Mouse (Mus musculus) megakaryocyte, embryonic 14.5 days (primary cell): ENCODE results near the gene Cfap126. TPM values are rescaled to one million over a fixed set of nuclear protein-coding genes. Genes with fewer than 3 reads are reported as not detected.

Experiments
- H3K27me3 ChIP-seq: replicated peaks from 2 replicates; pipeline ENCODE3; 2012; ENCODE audit warnings: inconsistent platforms
- H3K36me3 ChIP-seq: replicated peaks from 2 replicates; pipeline ENCODE3; 2012; ENCODE audit warnings: low read length, inconsistent platforms, mixed read lengths
- H3K4me1 ChIP-seq: 2 replicates; pipeline ENCODE4 v1.6.1; 2012; ENCODE audit warnings: inconsistent platforms
- H3K4me3 ChIP-seq: replicated peaks from 2 replicates; pipeline ENCODE3; 2012; ENCODE audit warnings: moderate library complexity, mild to moderate bottlenecking, inconsistent platforms
- H3K9me3 ChIP-seq: 2 replicates; pipeline ENCODE4 v1.6.1; 2012; ENCODE audit warnings: inconsistent platforms
- FLI1 ChIP-seq: IDR thresholded peaks from 2 replicates; pipeline ENCODE4 v1.6.1; 2012; ENCODE audit warnings: low read length, inconsistent platforms, mixed read lengths
- GATA1 ChIP-seq: IDR thresholded peaks from 3 replicates; pipeline ENCODE4 v1.6.1; 2012; ENCODE audit warnings: mixed read lengths, low read length, inconsistent platforms, borderline replicate concordance
- polyA plus RNA-seq: library from polyadenylated mRNA; stranded (reverse); fragments of >175 nt; gene quantifications from 2 replicates; pipeline ENCODE4 v1.2.3, GENCODE M21; 2012; ENCODE audit warnings: low replicate concordance; ENCODE audit not compliant: insufficient read depth

Gene Cfap126
- polyA plus RNA-seq, 1 experiment: not detected

- no peak for TF ChIP-seq GATA1
- no peak for TF ChIP-seq FLI1
- Histone ChIP-seq H3K9me3 (no peaks in the 10 kb centered on the region), H3K27me3 (peaks cover 21% of the 10 kb centered on the region), H3K4me3 (no peak overlapping the region), H3K36me3 (no peaks in the 10 kb centered on the region), H3K4me1 (peaks cover 48% of the 10 kb centered on the region)
These were observed 50.5 kb downstream of the Cfap126 start for GRCm38 (mm10) chr1:171164258-171164657.

GRCm38 (mm10) chr1:171165629-171166345 is 52.1 kb downstream of the Cfap126 start:
- H3K36me3 ChIP-seq: no peaks in the 10 kb centered on the region
- peaks cover 35% of the 10 kb centered on the region for H3K4me1 ChIP-seq
- peaks cover 13% of the 10 kb centered on the region for H3K27me3 ChIP-seq
- TF ChIP-seq FLI1 (no peak), GATA1 (no peak)
- H3K4me3 ChIP-seq: no peak overlapping the region
- H3K9me3 ChIP-seq: no peaks in the 10 kb centered on the region

- no peak for TF ChIP-seq GATA1
- TF ChIP-seq FLI1: no peak
- Histone ChIP-seq H3K27me3 (peaks cover 15% of the 10 kb centered on the region), H3K9me3 (no peaks in the 10 kb centered on the region), H3K4me1 (peaks cover 47% of the 10 kb centered on the region), H3K36me3 (peaks cover 20% of the 10 kb centered on the region), H3K4me3 (no peak overlapping the region)
These were observed 55.2 kb downstream of the Cfap126 start for GRCm38 (mm10) chr1:171168906-171169305.

GRCm38 (mm10) chr1:171169913-171170312 is 56.2 kb downstream of the Cfap126 start:
- Histone ChIP-seq H3K36me3 (peaks cover 29% of the 10 kb centered on the region), H3K27me3 (peaks cover 15% of the 10 kb centered on the region), H3K4me3 (no peak overlapping the region), H3K9me3 (no peaks in the 10 kb centered on the region), H3K4me1 (peaks cover 52% of the 10 kb centered on the region)
- TF ChIP-seq GATA1: no peak
- no peak for TF ChIP-seq FLI1

GRCm38 (mm10) chr1:171171138-171171537 is 57.4 kb downstream of the Cfap126 start:
- H3K9me3 ChIP-seq: no peaks in the 10 kb centered on the region
- peaks cover 53% of the 10 kb centered on the region for H3K4me1 ChIP-seq
- H3K4me3 ChIP-seq: no peak overlapping the region
- TF ChIP-seq GATA1 (no peak), FLI1 (no peak)
- peaks cover 15% of the 10 kb centered on the region for H3K27me3 ChIP-seq
- H3K36me3 ChIP-seq: peaks cover 35% of the 10 kb centered on the region

- peaks cover 55% of the 10 kb centered on the region for H3K4me1 ChIP-seq
- H3K27me3 ChIP-seq: peaks cover 19% of the 10 kb centered on the region
- H3K9me3 ChIP-seq: no peaks in the 10 kb centered on the region
- no peak overlapping the region for H3K4me3 ChIP-seq
- TF ChIP-seq GATA1 (no peak), FLI1 (no peak)
- peaks cover 44% of the 10 kb centered on the region for H3K36me3 ChIP-seq
These were observed 59.1 kb downstream of the Cfap126 start for GRCm38 (mm10) chr1:171172779-171173178.

Other genes with a start within 250 kb of the Cfap126 start
- gene Atf6, start 246.1 kb upstream of the Cfap126 start, polyA plus RNA-seq: 3.1 and 4.8 TPM in 2 replicates
- gene Gm26620, start 228.9 kb upstream of the Cfap126 start, polyA plus RNA-seq: 3.3 and 14.1 TPM in 2 replicates
- 2.7 and 7.6 TPM in 2 replicates for gene Dusp12, start 228.4 kb upstream of the Cfap126 start, polyA plus RNA-seq
- gene Fcrlb, start 201.0 kb upstream of the Cfap126 start, polyA plus RNA-seq: 1.4 TPM in 1 of 2 replicates, not detected in the other
- gene Fcrla, start 186.3 kb upstream of the Cfap126 start, polyA plus RNA-seq: not detected in 2 replicates
- gene Fcgr2b, start 137.4 kb upstream of the Cfap126 start, polyA plus RNA-seq: 17.6 TPM in 1 of 2 replicates, not detected in the other
- gene Fcgr4, start 95.0 kb upstream of the Cfap126 start, polyA plus RNA-seq: 0.07 TPM in 1 of 2 replicates, not detected in the other
- gene Fcgr3, start 49.0 kb upstream of the Cfap126 start, polyA plus RNA-seq: 9.2 TPM in 1 of 2 replicates, not detected in the other
- 22.4 and 93.6 TPM in 2 replicates for gene Sdhc, start 36.7 kb downstream of the Cfap126 start, polyA plus RNA-seq
- gene Mpz, start 36.8 kb downstream of the Cfap126 start, polyA plus RNA-seq: 3.7 TPM in 1 of 2 replicates, not detected in the other
- 28.3 and 28.5 TPM in 2 replicates for gene Pcp4l1, start 82.3 kb downstream of the Cfap126 start, polyA plus RNA-seq
- gene Nr1i3, start 100.1 kb downstream of the Cfap126 start, polyA plus RNA-seq: not detected in 2 replicates
- 22.7 and 24.1 TPM in 2 replicates for gene Tomm40l, start 108.6 kb downstream of the Cfap126 start, polyA plus RNA-seq
- gene Apoa2, start 111.1 kb downstream of the Cfap126 start, polyA plus RNA-seq: not detected in 2 replicates
- 12.9 and 57.4 TPM in 2 replicates for gene Fcer1g, start 120.4 kb downstream of the Cfap126 start, polyA plus RNA-seq
- gene Adamts4, start 136.5 kb downstream of the Cfap126 start, polyA plus RNA-seq: 0.50 TPM in 1 of 2 replicates, not detected in the other
- gene Ndufs2, start 137.5 kb downstream of the Cfap126 start, polyA plus RNA-seq: 24.9 and 49.7 TPM in 2 replicates
- gene B4galt3, start 156.4 kb downstream of the Cfap126 start, polyA plus RNA-seq: 20.5 and 20.6 TPM in 2 replicates
- 17.0 and 28.8 TPM in 2 replicates for gene Ppox, start 167.3 kb downstream of the Cfap126 start, polyA plus RNA-seq
- 33.2 and 67.7 TPM in 2 replicates for gene Usp21, start 174.1 kb downstream of the Cfap126 start, polyA plus RNA-seq
- gene Ufc1, start 181.1 kb downstream of the Cfap126 start, polyA plus RNA-seq: 18.6 and 97.6 TPM in 2 replicates
- gene Dedd, start 215.2 kb downstream of the Cfap126 start, polyA plus RNA-seq: 19.6 and 45.4 TPM in 2 replicates
- 3.2 and 6.1 TPM in 2 replicates for gene Nit1, start 231.7 kb downstream of the Cfap126 start, polyA plus RNA-seq
- gene Pfdn2, start 231.8 kb downstream of the Cfap126 start, polyA plus RNA-seq: 1.3 and 11.9 TPM in 2 replicates
- gene Klhdc9, start 246.9 kb downstream of the Cfap126 start, polyA plus RNA-seq: not detected in 2 replicates